Mouse (Mus musculus) cerebellum, adult 18-20 months (tissue): Measurements from ENCODE around the gene Tubgcp6.

Experiments used
- DNase-seq, 2 experiments: peaks; one replicate each; pipeline ENCODE4 v3.0.0; 2021

Tubgcp6 gene

DNA sequence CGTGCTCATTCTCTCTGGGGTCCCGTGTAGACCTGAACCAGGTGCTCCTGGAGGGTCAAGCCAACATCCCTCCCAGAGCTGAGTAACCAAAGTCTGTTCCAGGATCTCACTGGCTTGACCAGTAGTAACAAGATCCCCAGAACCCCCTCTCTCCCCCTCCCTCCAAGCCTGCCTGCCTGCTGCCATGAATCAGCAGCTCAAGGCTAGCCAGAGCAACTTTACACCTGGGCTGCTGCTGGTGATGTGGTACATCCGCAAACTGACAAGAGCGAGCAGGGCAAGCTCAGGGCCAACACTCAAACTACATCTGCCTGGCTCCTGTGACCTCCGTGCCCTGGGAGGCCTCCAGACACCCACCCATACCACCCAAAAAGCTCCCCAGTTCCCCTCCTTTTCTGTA lies 18.5 kb upstream of the Tubgcp6 start:
- no peak for DNase-seq

DNA sequence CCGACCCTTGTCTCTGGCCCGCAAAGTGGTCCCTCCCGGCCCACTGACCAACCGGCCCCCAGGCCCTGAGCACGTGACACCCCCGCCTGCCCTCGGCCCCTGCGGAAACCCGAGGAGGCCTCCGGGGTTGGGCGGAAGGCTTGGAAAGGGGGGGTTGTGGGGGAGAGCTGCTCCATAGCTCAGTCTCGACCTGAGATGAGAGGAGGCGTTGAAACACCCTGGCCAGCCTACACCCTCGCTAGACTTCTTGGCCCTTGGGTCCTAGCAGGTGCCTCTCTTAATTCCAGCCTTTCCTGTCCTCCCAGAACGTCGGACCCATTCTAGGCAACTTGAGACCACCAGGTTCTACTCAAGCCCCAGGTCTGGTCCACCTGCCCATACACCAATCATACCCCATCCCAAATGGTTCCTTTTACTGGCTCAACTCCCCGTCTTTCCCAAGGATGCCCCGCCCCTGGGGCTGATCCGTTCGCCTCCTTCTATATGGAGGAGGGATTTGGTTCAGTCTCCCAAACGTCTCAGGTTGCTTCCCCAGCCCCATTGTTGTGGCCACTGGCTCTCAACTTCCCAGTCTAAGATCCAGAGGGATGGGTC lies 17.8 kb upstream of the Tubgcp6 start, which contains the start of gene Mapk12:
Gene Mapk12, minus strand, starts transcription at position 45 of the 594 bp plus-strand sequence.
- peak; percentile 73 to 74 for DNase-seq

DNA sequence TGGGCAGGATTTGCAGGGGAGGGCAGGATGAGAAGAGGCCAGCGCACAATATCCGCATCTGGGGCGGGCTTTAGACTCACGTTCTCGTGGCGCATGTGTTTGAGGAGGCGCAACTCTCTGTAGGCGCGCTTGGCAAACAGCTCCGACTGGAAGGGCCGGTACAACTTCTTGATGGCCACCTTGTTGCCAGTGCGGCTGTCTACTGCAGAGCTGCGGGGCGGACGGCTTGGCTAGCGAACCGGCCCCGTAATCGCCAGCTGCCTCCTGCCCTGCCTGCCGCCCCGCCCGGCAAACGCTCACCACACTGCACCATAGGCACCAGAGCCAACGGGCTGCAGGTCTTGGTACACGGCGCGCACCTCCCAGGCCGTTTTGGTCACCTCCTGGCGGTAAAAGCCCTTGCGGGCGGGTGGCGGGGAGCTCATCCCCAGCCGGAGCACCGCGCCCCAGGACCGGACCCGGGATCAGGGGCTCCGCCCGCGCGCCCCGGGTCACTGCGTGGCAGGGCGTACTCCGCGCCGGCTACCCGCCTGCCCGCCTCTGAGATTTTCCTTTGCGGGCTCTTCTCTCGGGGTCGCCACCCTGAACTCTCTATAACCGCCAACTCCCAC lies 17.2 kb upstream of the Tubgcp6 start:
- peak; percentile 79 to 81 for DNase-seq

DNA sequence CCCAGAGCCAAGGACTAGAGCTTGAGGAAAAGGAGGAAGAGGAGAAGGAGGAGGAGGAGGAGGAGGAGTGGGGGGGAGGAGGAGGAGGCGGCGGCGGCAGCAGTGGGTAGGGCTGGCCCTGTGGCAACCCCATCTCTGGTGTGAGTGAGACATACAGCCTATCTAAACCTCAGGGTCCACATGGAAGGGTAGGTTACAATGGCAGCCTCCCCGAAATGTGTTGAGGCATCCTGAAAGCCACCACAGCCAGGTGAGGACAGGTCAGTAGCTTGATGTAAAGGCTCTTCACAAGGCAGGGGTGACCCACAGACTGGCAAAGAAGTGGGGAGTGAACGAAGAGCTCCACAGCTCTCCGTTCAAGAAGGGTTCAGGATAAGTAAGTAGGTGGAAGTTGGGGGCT lies 15.6 kb upstream of the Tubgcp6 start:
- no peak for DNase-seq

DNA sequence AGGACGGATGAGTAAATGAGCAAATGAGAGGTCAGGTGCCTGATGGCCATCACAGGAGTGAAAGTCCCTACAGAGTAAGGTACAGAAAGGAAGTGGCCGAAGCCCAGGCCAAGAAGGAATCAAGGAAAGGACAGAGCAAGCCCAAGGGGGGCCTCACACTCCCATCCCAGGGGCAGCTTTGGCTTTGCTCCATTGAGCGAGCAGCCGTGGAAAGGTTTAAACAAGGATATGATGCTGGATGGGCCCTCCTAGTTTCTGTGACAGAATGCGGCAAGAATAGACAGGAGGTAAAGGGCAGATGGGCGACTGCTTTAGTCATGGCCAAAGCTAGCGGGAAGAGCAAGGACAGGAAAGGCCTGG lies 15.1 kb upstream of the Tubgcp6 start:
- peak; percentile 54 to 55 for DNase-seq

DNA sequence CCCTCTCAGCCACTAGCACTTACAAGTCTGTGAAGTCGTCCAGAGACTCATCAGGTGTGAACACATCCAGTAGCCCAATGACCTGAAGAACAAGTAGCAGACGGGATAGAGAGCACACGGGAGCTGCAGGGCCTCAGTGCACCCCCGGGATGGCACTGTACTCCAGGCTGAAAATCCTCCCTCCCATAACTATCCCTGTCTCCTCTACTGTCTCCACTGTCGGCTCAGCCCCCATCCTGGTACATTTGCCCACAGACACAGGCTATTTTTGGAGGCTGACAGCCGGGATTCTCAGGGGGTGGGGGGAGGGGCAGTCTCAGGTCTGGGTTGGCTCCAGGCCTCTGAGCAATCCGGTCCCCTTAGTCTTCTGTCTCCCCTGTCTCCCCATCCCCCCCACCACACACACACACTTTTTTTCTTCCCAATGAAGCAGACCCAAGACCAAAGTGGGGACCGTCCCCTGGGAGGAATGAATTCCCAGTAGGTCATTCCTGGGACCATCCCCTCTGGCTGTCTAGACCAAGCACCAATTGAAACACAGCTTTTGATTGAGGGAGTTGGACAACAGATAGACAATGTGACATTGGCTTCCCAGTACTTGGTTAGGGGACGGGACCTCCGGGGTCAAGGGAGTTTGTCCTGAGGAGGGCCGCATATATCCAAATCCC lies 14.6 kb upstream of the Tubgcp6 start:
- DNase-seq: peak in 1 of 2 experiments; percentile 41

DNA sequence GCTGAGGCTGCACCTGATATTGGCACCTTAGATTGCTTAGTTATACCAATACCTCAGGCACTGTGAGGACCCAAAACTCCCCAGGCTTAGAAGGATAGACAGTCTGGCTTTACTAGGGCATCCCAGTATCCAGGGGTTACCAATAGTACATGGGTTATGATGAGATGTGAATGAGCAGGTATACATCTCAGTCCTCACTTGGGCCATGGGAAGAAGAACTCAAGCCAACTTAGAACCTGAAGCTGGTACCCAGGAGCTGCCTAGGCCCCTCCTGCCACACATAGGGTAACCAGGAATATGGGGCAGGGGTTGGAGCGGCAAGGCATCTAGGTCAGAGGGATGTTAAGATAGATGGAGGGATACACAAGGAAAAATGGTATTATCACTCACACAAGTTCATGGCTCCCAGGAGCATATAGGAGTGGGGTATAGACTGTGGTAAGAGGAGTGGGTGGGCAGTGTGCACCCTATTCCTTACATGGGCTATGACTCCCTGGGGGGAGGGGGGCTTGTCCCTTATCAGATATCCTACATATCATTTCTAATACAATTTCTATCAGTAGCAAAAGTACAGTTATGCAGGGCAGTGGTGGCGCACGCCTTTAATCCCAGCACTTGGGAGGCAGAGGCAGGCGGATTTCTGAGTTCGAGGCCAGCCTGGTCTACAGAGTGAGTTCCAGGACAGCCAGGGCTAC lies 13.7 kb upstream of the Tubgcp6 start:
- no peak for DNase-seq

DNA sequence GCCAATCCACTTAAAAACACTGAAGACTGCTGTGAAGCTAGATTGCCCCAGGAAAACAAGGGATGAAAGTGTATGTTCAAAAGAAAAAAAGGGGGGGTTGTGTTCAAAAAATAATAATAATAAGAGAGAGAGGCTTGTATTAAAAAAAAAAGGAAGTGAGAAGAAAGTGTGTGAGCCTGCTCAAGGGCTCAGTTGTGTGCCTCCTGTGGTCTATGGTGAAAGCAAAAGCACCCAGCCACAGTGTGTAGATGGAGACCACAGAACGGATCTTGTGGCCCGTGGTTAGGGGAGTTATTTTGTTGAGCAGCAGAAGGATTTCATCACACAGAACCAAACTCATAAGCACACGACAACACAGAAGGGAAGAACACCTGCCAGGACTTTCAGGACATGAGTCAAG lies 8.4 kb upstream of the Tubgcp6 start:
- DNase-seq: no peak

DNA sequence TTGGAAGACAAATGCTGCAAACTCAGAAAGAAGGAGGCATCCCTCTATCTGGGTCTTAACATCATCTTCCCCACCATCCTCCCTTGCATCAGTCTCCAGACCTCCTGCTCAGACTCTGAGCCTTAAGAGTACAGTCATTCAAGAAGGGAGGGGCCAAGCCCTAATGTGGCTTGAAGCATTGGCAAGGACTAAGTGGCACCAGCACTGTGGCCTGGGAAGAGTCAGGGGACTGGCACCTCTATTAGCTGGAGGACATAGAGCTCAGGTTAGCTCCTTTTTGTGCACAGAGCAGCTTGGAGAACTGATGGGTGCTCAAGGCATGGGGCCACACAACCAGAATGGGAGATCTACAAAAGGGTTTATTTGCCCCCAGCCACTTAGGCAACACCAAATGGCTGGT lies 7.3 kb upstream of the Tubgcp6 start:
- no peak for DNase-seq

DNA sequence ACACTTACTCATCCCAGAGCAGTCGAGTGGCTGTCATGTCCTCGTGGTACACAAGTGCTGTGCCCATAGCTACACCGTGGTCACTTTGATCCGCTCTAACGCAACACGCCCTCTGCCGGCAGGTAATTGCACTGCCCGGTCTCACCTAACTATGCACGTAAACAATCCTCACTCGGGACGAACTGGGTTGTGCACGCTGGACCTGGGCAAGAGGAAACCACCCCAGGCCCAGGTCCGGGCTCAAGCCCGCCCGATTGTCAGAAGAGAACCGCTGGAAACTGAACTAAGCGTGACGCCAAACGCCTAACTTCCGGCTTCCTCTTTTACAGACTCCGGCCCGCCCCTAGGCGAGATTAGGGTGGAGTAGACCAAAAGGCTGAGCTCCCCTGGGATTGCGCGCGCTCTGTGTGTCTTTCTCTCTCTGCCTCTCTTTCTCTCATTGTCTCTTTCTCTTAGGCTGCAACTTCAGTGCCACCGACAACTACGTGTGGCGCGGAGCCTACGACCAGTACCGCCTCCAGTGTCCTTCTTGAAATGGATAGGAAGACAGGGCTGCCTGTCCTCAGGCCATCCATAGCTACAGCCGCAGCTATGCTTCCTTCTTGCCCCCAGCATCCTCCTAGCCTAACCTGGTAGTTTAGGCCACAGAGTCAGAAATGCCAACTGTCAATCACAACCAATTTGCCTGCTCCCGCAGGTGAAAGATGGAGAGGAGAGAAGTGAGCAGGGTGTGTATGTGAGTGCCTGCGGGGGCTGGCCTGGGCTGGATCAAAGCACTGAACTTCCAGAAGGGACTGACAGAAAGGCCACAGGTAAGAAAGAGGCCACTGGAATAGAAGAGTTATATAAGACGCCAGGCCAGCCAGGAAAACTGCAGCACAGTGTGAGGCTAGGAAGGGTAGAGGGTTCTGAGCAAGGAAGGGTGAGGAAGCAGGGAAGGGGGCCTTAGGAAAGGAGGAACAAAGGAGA lies 5.8 kb upstream of the Tubgcp6 start, which contains the start of gene Hdac10:
Gene Hdac10, minus strand, starts transcription at position 319 of the 969 bp plus-strand sequence.
- peak; percentile 95 to 96 for DNase-seq

DNA sequence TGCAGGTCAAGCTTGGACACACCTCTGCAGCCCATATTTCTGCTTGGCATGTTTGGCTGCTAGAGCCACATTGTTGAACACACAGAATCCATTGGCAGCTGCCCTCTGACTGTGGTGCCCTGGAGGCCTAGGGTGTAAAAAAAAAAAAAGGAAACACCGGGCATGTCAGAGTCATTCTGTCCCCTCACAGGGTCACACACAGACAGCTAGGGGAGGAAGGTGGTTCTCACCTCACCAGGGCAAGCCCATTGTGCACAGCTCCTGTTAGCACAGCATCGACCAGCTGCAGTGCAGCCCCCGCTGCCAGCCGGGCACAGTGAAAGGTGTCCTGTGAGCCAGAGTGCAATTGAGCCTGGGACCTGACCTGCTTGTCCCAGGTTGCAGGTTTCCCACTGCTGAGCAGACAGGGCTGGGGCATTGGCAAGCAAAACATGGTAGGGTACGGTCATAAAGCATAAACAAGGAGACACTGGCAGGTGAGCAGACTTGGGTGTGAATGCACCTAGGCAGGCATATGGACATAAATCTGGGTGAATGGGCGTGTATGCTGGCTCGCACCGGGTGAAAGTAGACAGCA lies 4.5 kb upstream of the Tubgcp6 start:
- no peak for DNase-seq

DNA sequence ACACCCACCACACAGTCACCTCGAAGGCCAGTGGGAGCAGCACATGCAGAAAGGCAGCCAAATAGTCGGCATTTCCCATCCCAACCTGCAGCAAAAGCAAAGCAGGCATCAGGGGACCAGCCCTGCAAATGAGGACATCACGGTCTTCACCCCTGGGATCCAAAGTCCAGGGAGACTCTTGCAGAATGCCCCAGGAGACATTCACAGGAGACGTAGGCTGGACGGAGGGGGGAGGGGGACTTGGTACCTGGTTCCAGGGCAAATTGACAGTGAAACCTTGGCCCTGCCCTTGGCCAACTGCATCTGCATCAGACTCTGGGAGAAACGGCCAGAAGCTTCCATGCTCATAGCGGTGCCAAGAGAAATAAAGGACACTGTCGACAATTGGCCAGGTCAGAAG lies 3.7 kb upstream of the Tubgcp6 start:
- no peak for DNase-seq

DNA sequence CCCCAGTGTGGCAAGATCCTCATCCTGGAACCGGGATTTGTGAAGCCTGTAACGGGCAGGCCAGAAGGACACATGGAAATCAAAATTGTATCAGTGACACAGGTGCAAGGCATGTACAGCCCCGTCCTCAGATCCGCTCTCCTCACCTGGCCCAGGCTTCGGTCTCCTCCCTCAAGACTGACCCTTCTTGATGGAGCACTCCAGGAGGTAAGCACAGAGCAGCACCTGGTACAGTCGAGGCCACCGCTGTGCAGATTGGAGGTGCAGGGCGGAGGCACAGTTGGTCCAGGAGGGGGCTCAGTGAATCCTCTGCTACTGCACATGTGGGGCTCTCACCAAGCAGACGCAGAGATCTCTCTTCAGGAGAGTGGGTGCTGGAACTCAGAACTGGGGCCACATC lies 2.4 kb upstream of the Tubgcp6 start:
- no peak for DNase-seq

DNA sequence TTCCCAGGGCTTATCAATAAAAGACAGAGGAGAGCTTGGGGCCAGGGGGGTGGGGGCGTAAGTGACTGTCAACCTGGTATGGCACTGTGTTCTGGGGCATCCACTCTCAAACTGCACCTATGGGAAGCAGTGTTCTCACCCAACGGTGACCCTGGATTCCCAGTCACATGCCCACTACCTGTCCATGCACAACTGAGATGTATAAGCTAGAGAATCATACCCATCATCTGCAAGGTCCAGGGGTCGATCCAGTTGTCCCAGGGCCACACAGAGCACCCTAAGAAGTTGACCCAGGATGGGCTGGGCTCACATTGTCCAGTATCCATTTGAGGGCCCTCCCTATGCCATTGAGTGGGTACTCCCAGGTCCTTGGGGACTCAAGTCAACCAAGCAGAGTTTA lies 1.4 kb upstream of the Tubgcp6 start:
- DNase-seq: no peak

DNA sequence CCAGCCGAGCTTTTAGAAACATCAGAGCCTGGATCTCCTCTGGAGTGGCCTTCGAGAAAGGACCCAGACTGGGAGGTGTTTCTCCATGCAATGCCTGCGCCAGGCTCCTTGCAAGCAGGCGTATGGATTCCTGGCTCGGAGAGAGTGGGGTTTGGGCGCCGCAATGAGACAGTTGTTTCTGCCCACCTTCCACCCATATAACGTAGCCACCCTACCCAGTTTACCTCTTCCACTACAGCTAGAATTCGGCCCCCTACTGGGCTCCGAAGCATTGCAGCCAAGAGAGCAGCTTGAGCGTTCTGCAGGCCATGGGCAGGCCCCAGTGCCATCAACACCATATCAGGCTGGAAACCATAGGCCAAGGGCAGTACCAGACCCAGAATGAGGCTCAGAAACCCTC lies 683 bp upstream of the Tubgcp6 start:
- peak in 1 of 2 experiments; percentile 60 for DNase-seq

DNA sequence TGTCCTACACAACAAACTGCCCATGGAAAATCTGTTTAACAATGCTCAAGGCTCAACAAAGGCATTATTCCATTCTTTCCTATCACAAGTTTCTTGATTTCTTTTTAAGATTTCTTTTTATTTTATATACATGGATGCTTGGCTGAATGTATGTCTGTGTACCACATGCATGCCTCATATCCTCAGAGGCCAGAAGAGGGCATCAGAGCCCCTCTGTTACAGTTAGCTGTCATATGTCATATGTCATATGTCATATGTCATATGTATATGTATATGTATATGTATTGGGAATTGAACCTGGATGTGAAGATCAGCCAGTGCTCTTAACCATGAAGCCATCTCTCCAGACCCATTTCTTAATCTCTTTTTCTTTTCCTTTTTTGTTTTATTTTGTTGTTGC lies 4.9 kb downstream of the Tubgcp6 start:
- DNase-seq: no peak

DNA sequence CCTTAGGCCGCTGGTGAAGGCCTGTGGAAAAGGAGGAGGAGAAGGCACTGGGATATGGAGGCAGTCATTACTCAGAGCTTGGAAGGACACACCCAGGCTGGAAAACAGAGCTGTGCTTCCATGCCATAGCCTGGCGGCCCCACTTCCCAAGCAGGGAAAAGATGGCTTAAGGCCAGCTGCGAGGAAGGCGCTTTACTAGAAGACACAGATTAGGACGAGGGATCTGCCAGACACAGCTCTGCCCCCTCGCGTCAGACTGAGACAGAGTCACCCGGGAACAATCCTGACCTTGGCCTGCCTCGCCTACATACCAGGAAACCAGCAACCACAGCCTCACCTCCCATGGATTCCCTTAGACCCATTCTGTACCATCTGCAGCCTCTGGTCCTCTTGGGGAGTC lies 12.8 kb downstream of the Tubgcp6 start:
- peak; percentile 74 to 81 for DNase-seq

DNA sequence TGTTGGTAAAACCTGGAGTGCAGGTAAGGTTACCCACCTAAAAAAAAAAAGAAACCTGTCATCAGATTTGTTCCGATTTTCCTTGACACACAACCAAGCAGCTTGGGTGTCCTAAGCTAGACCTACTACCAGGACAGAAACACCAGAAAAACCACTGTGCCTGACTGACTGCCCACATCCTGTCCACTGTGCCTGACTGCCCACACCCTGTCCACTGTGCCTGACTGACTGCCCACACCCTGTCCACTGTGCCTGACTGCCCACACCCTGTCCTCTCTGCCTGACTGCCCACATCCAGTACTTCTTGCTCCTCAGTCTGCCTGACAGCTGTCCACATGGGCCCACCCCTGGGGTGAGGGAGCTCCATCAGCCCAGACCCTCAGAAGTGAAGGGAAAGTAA lies 15.9 kb downstream of the Tubgcp6 start:
- DNase-seq: no peak

DNA sequence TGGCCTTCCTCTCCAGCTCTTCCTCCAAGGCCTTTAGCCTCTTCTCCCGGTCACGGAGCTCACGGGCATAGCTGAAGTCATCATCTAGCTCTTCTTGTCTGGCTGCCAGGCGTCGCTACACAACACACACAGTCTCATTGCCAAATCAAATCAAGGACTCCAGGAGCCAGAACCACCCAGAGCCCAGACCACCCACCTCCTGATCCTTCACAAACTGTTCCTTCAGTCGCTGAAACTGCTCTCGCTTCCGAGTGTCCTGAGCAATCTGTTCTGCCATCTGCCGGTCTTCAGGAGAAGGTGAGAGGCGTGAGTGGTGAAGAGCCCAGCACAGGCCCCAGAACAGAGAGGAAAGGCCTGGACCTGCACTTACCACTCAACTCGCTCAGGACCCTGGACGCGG lies 16.8 kb downstream of the Tubgcp6 start:
- peak; percentile 82 to 89 for DNase-seq

DNA sequence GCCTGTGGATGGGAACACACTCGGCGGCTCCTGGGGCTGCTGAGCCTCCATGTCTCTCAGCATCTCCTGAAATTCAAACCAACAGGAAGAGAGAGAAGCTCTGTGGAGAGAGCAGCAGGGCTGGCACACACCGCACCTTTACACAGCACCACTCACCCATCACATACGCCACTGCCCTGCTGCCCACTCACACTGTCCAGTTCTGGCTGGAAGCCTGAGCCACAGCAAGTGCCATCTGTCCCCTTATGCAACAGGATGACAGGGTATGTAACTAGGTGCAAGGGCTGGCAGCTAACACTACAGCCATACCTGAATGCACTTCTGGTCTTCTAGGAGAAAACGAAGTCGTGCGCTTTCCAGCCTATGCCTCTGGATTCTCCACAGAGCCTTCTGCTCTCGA lies 18.5 kb downstream of the Tubgcp6 start:
- DNase-seq: peak; percentile 95 to 96

DNA sequence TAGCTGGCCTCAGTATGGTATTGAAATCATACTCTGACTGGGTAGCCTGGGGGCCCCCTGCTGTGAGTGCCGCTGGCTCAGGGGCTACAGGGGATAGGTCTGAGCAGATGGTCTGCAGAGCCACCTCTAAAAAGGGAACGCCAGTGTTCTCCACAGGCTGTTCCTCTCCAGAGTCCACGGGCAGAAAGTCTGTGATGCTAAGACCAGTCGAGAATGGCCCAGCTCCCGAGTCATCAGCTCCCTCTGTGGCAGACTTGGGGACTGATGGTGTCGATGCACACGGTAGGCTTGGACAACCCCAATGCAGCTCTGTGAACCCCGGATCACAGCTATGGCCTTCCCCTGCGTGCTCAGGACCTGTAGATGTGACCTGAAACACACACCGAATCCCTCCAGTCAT lies 19.0 kb downstream of the Tubgcp6 start:
- DNase-seq: peak; percentile 76 to 79

DNA sequence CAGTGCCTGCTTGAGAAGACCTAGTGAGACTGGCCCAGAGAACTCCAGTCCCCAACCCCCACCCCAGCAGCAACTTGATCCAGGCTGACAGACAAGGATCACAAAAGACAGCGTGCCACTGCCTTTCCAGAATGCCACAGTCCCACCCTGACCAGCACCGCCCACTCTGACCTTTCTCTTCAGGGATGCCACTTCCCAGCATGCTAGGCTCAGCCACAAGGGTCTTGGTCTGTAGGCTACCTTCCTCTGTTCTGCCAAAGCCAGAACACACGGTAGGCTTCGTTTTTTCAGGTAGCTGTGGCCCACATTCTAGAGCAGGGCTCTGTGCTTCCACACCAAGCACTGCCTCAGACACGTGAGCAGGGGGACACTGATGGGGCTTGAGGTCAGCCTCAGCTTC lies 20.3 kb downstream of the Tubgcp6 start:
- no peak for DNase-seq
